Mouse (Mus musculus): ENCODE results near the gene Tpd52l2. TPM values are rescaled to one million over a fixed set of nuclear protein-coding genes. Genes with fewer than 3 reads are reported as not detected.

Gene Tpd52l2
- 10 to 100 TPM; 57.1 to 59.7 TPM for total RNA-seq (2023)

GRCm38 (mm10) chr2:181496831-181497547, at the start of gene Tpd52l2:
TSS of gene Tpd52l2 (plus strand) at chr2:181497142.

DNA sequence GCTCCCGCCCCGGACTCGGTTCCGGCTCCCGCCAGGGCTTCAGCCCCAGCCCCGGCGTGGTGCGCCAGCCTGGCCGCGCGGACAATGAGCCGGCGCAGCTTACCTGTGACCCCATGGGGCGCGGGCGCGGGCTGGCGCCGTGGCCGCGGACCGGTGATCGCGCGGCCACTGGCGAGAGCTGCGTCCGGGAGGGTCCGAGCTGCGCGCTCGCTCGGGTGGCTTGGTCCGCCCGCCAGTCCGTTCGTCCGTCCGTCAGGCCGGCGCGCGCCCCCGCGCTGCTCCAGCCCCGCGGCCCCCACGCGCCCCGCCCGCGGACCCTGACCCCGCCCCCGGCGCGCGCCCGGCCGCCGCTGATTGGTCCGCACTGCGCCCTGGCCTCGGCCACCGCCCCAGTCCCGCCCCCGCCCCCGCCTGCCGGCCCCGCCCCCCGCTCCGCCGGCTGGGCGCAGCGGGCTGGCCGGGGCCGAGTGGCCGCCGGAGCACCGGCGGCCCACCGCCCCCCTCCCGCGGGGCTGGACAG, 37.7 kb upstream of the Tpd52l2 start, which contains the start of gene Zbtb46:
Gene Zbtb46 (minus strand): TSS at position 274 of the 520 bp plus-strand sequence.

GRCm38 (mm10) chr2:181493156-181493927, 3.6 kb upstream of the Tpd52l2 start, which contains the start of gene Abhd16b:
TSS of gene Abhd16b (plus strand) at chr2:181493206.

GRCm38 (mm10) chr2:181520118-181520935, 23.4 kb downstream of the Tpd52l2 start, which contains the start of gene Dnajc5:
TSS of gene Dnajc5 (plus strand) at chr2:181520485.

Other genes starting within 250 kb of the Tpd52l2 start
- 10 to 100 TPM; 29.6 to 32.9 TPM for gene Gmeb2, start 209.1 kb upstream of the Tpd52l2 start, total RNA-seq (2023)
- not detected for gene Stmn3, start 182.6 kb upstream of the Tpd52l2 start, total RNA-seq (2023)
- gene Rtel1, start 177.4 kb upstream of the Tpd52l2 start, total RNA-seq (2023), result 10 to 100 TPM; 44.1 to 45.7 TPM
- gene Zgpat, start 132.2 kb upstream of the Tpd52l2 start, total RNA-seq (2023), result 10 to 100 TPM; 24.2 to 26.4 TPM
- 10 to 100 TPM; 31.6 to 33.2 TPM for gene Arfrp1, start 131.7 kb upstream of the Tpd52l2 start, total RNA-seq (2023)
- 10 to 100 TPM; 24.7 to 25.8 TPM for gene Lime1, start 117.1 kb upstream of the Tpd52l2 start, total RNA-seq (2023)
- 1 to 10 TPM; 1.6 to 2.0 TPM for gene Zbtb46, start 37.7 kb upstream of the Tpd52l2 start, total RNA-seq (2023)
- gene Abhd16b, start 3.9 kb upstream of the Tpd52l2 start, total RNA-seq (2023), result not detected
- 100 to 1,000 TPM; 109 to 117 TPM for gene Dnajc5, start 23.3 kb downstream of the Tpd52l2 start, total RNA-seq (2023)
- 100 to 1,000 TPM in 1 of 2 experiments, 10 to 100 TPM in 1; 97.4 to 125 TPM for gene Uckl1, start 87.8 kb downstream of the Tpd52l2 start, total RNA-seq (2023)
- gene Prpf6, start 94.7 kb downstream of the Tpd52l2 start, total RNA-seq (2023), result 10 to 100 TPM; 35.1 to 37.0 TPM
- 10 to 100 TPM; 10.1 to 15.1 TPM for gene Zfp512b, start 95.7 kb downstream of the Tpd52l2 start, total RNA-seq (2023)
- 10 to 100 TPM in 1 of 2 experiments, 1 to 10 TPM in 1; 8.4 to 10.1 TPM for gene Samd10, start 102.1 kb downstream of the Tpd52l2 start, total RNA-seq (2023)
- gene Gm29797, start 159.9 kb downstream of the Tpd52l2 start, total RNA-seq (2023), result not detected
- gene Sox18, start 174.5 kb downstream of the Tpd52l2 start, total RNA-seq (2023), result under 1 TPM in 1 of 2 experiments, not detected in 1; 0.42 TPM
- gene Tcea2, start 183.2 kb downstream of the Tpd52l2 start, total RNA-seq (2023), result 10 to 100 TPM in 1 of 2 experiments, 1 to 10 TPM in 1; 7.9 to 12.8 TPM
- gene Rgs19, start 196.8 kb downstream of the Tpd52l2 start, total RNA-seq (2023), result 100 to 1,000 TPM; 273 to 360 TPM
- not detected for gene Lkaaear1, start 201.3 kb downstream of the Tpd52l2 start, total RNA-seq (2023)
- under 1 TPM; 0.18 to 0.35 TPM for gene Oprl1, start 217.9 kb downstream of the Tpd52l2 start, total RNA-seq (2023)